Mouse (Mus musculus): Measurements from ENCODE around the gene Grin2a. TPM values are rescaled to one million over a fixed set of nuclear protein-coding genes. Genes with fewer than 3 reads are reported as not detected.

The Grin2a gene
- total RNA-seq, 1 experiment from 2014 or later = 2.9 TPM

- DNase-seq = no peak
These were observed 371.0 kb downstream of the Grin2a start for GRCm38 (mm10) chr16:9624346-9624745.

- no peak for DNase-seq
These were observed 377.2 kb downstream of the Grin2a start for GRCm38 (mm10) chr16:9618206-9618605.

- no peak for DNase-seq
These were observed 378.1 kb downstream of the Grin2a start for GRCm38 (mm10) chr16:9617215-9617614.

GRCm38 (mm10) chr16:9616807-9617206, 378.6 kb downstream of the Grin2a start:
- DNase-seq = no peak

GRCm38 (mm10) chr16:9612596-9612995, 382.8 kb downstream of the Grin2a start:
- peak; percentile 24 for DNase-seq

- DNase-seq = no peak
These were observed 387.9 kb downstream of the Grin2a start for GRCm38 (mm10) chr16:9607432-9607831.

GRCm38 (mm10) chr16:9603983-9604382, 391.4 kb downstream of the Grin2a start:
- DNase-seq = no peak

- DNase-seq = no peak
These were observed 392.8 kb downstream of the Grin2a start for GRCm38 (mm10) chr16:9602579-9602978.

GRCm38 (mm10) chr16:9589176-9589575, 406.2 kb downstream of the Grin2a start:
- DNase-seq = no peak

GRCm38 (mm10) chr16:9588431-9588830, 406.9 kb downstream of the Grin2a start:
- DNase-seq = no peak

GRCm38 (mm10) chr16:9583981-9584380, 411.4 kb downstream of the Grin2a start:
- no peak for DNase-seq

- DNase-seq = no peak
These were observed 423.6 kb downstream of the Grin2a start for GRCm38 (mm10) chr16:9571793-9572192.

GRCm38 (mm10) chr16:9567286-9567685, 428.1 kb downstream of the Grin2a start:
- DNase-seq = no peak

GRCm38 (mm10) chr16:9561816-9562215, 433.5 kb downstream of the Grin2a start:
- no peak for DNase-seq

GRCm38 (mm10) chr16:9535196-9535595, 460.2 kb downstream of the Grin2a start:
- no peak for DNase-seq

- peak; percentile 3 for DNase-seq
These were observed 461.6 kb downstream of the Grin2a start for GRCm38 (mm10) chr16:9533564-9534332.

- no peak for DNase-seq
These were observed 462.4 kb downstream of the Grin2a start for GRCm38 (mm10) chr16:9532843-9533532.

- DNase-seq = no peak
These were observed 468.1 kb downstream of the Grin2a start for GRCm38 (mm10) chr16:9527214-9527613.

GRCm38 (mm10) chr16:9523314-9523713, 472.0 kb downstream of the Grin2a start:
- no peak for DNase-seq

Data from adrenal gland, postnatal 25 days (tissue).